8 mouse cellular contexts compared by ENCODE assay signal in genomic region chr10:44071095-44071494, GRCm38 (mm10).
DNase-seq lines count a peak whose midpoint lies in the region; ATAC-seq and TF ChIP-seq lines count a peak whose summit lies in the region.

No protein-coding gene starts in this region.

- no peak overlapping the region for H3K4me3 ChIP-seq in embryonic facial prominence, embryonic 11.5 days (ENCODE audit: low read depth, low read length)
- H3K4me3 ChIP-seq in hindbrain, embryonic 11.5 days (ENCODE audit: low read depth, low read length), result no peak overlapping the region
- no peak overlapping the region for H3K4me3 ChIP-seq in layer of hippocampus, adult 2 months

- no peak overlapping the region for H3K4me2 ChIP-seq in embryonic facial prominence, embryonic 11.5 days (ENCODE audit: low read depth, low read length)
- no peak overlapping the region for H3K4me2 ChIP-seq in hindbrain, embryonic 11.5 days (replicated peaks; ENCODE audit: low read depth, low read length)

- H3K9ac ChIP-seq in embryonic facial prominence, embryonic 11.5 days (replicated peaks; ENCODE audit: low read length), result no peak overlapping the region
- no peak overlapping the region for H3K9ac ChIP-seq in hindbrain, embryonic 11.5 days (ENCODE audit: low read depth, low read length)

- H3K9me3 ChIP-seq in embryonic facial prominence, embryonic 11.5 days (replicated peaks; ENCODE audit: control insufficient read depth, low read length), result no peaks in the 10 kb centered on the region
- H3K9me3 ChIP-seq in hindbrain, embryonic 11.5 days (ENCODE audit: control insufficient read depth, low read length), result no peaks in the 10 kb centered on the region

- H3K4me1 ChIP-seq in embryonic facial prominence, embryonic 11.5 days (ENCODE audit: control insufficient read depth, insufficient read depth, low read length), result no peaks in the 10 kb centered on the region
- no peaks in the 10 kb centered on the region for H3K4me1 ChIP-seq in hindbrain, embryonic 11.5 days (replicated peaks; ENCODE audit: control insufficient read depth, insufficient read depth, low read length)

- H3K27ac ChIP-seq in embryonic facial prominence, embryonic 11.5 days (replicated peaks; ENCODE audit: low read depth, low read length), result no peak overlapping the region
- H3K27ac ChIP-seq in hindbrain, embryonic 11.5 days (ENCODE audit: low read depth, low read length), result no peak overlapping the region
- H3K27ac ChIP-seq in layer of hippocampus, adult 2 months, result no peak overlapping the region

- H3K36me3 ChIP-seq in embryonic facial prominence, embryonic 11.5 days (replicated peaks; ENCODE audit: control insufficient read depth, insufficient read depth, low read depth, low read length), result no peaks in the 10 kb centered on the region
- H3K36me3 ChIP-seq in hindbrain, embryonic 11.5 days (ENCODE audit: control insufficient read depth, insufficient read depth, low read length), result no peaks in the 10 kb centered on the region

- no peaks in the 10 kb centered on the region for H3K27me3 ChIP-seq in embryonic facial prominence, embryonic 11.5 days (ENCODE audit: control insufficient read depth, insufficient read depth, low read length)
- no peaks in the 10 kb centered on the region for H3K27me3 ChIP-seq in hindbrain, embryonic 11.5 days (ENCODE audit: control insufficient read depth, insufficient read depth, low read length)

- peak; percentile 57 to 69 for DNase-seq in CD8-positive naive resting alpha-beta T cell, adult 2 months (ENCODE audit: low read depth in 2 of 2, low spot score in 2 of 2)
- peak; percentile 36 to 57 for DNase-seq in adrenal gland, adult 18-20 months (ENCODE audit: low spot score in 2 of 2)
- peak; percentile 84 for DNase-seq in embryonic facial prominence, embryonic 11.5 days (ENCODE audit: low spot score)
- peak; percentile 72 for DNase-seq in hindbrain, embryonic 11.5 days (ENCODE audit: low spot score)
- peak; percentile 29 to 75 for DNase-seq in layer of hippocampus, adult 2 months (ENCODE audit: low spot score in 2 of 2)
- DNase-seq in lung, postnatal 10 days, result peak; percentile 75
- peak; percentile 9 for DNase-seq in ovary, postnatal 10 days (ENCODE audit: low spot score)
- DNase-seq in thymus, postnatal 10 days (ENCODE audit: low spot score in 2 of 2), result peak; percentile 43 to 73

- 3% methylated on average over 4 of the region's 4 CpGs for WGBS in embryonic facial prominence, embryonic 11.5 days
- WGBS in hindbrain, embryonic 11.5 days, result 7% methylated on average over 4 of the region's 4 CpGs

- ATAC-seq in embryonic facial prominence, embryonic 11.5 days (replicated peaks; ENCODE audit: insufficient number of reproducible peaks, low FRiP score, low TSS enrichment, low read depth), result peak; percentile 75; the same call in 1 of the 2 replicates
- 0 out of 2 replicates have a peak, but pooled peaks have one; percentile 51 for ATAC-seq in hindbrain, embryonic 11.5 days (ENCODE audit: low FRiP score)

- TF ChIP-seq CTCF in layer of hippocampus, adult 2 months (conservative IDR thresholded peaks at IDR 0.05), result peak; percentile 80

Comparison
In these comparisons a context has a peak if more than half of its experiments do, and no peak if none do; other contexts are left out.
1. DNase-seq: peak in every context shown above with its lines; median percentile 84 in embryonic facial prominence, embryonic 11.5 days; 75 in lung, postnatal 10 days; 72 in hindbrain, embryonic 11.5 days; 63 in CD8-positive naive resting alpha-beta T cell, adult 2 months; 58 in thymus, postnatal 10 days; 52 in layer of hippocampus, adult 2 months; 46 in adrenal gland, adult 18-20 months; 9 in ovary, postnatal 10 days.